Mouse (Mus musculus) heart, embryonic 16.5 days (tissue): ENCODE results near the gene Gabarapl2. TPM values are rescaled to one million over a fixed set of nuclear protein-coding genes. Genes with fewer than 3 reads are reported as not detected.
A peak's percentile ranks its signal among the peaks of the same experiment; 100 is the strongest.

Experiments
- ATAC-seq: fragments of 200-750 bp; cut with Nextera tagmentation; replicated peaks from 2 replicates; pipeline ENCODE4 v1.8.0; 2017; ENCODE audit warnings: moderate number of reproducible peaks; ENCODE audit not compliant: insufficient read depth, low FRiP score; ENCODE audit errors: extremely low read depth
- H3K27ac ChIP-seq: fragments of 300-500 bp; sonication (generic); 2 replicates; pipeline ENCODE4 v1.5.1; 2014; ENCODE audit warnings: mild to moderate bottlenecking, low read length, control low read depth, moderate library complexity
- H3K27me3 ChIP-seq: fragments of 300-500 bp; sonication (generic); 2 replicates; pipeline ENCODE4 v1.6.1; 2014; ENCODE audit warnings: low read length, mixed read lengths; ENCODE audit not compliant: control insufficient read depth, insufficient read depth
- H3K36me3 ChIP-seq: fragments of 300-500 bp; sonication (generic); 2 replicates; pipeline ENCODE4 v1.6.1; 2014; ENCODE audit not compliant: control insufficient read depth, insufficient read depth
- H3K4me1 ChIP-seq: fragments of 300-500 bp; sonication (generic); 2 replicates; pipeline ENCODE4 v1.6.1; 2014; ENCODE audit warnings: low read length, mixed read lengths; ENCODE audit not compliant: control insufficient read depth, insufficient read depth
- H3K4me2 ChIP-seq: fragments of 300-500 bp; sonication (generic); 2 replicates; pipeline ENCODE4 v1.6.1; 2014; ENCODE audit warnings: low read depth, mild to moderate bottlenecking, control low read depth, low read length
- H3K4me3 ChIP-seq: fragments of 300-500 bp; sonication (generic); 2 replicates; pipeline ENCODE4 v1.5.1; 2014; ENCODE audit warnings: mild to moderate bottlenecking, control low read depth, low read length
- H3K9ac ChIP-seq: fragments of 300-500 bp; sonication (generic); 2 replicates; pipeline ENCODE4 v1.6.1; 2014; ENCODE audit warnings: low read length, control low read depth
- H3K9me3 ChIP-seq: fragments of 300-500 bp; sonication (generic); replicated peaks from 2 replicates; pipeline ENCODE4 v1.6.1; 2016; ENCODE audit warnings: low read length; ENCODE audit not compliant: control insufficient read depth
- WGBS: fragments of 180-500 bp; shearing (Covaris S2); extraction: QIAGEN DNeasy Blood & Tissue Kit; methylation state at CpG from one replicate; pipeline ENCODE4 v1.1.7; 2014; 5-methylcytosine and 5-hydroxymethylcytosine counted together
- polyA plus RNA-seq: library from polyadenylated mRNA; unstranded; fragments of >200 nt; fragmentation: Nextera tagmentation; extraction: Ambion mirVana; gene quantifications from 2 replicates; pipeline ENCODE4 v1.2.1, GENCODE M21; 2015

Gabarapl2 gene
- polyA plus RNA-seq, 1 experiment from 2014 or later: 211 TPM

DNA sequence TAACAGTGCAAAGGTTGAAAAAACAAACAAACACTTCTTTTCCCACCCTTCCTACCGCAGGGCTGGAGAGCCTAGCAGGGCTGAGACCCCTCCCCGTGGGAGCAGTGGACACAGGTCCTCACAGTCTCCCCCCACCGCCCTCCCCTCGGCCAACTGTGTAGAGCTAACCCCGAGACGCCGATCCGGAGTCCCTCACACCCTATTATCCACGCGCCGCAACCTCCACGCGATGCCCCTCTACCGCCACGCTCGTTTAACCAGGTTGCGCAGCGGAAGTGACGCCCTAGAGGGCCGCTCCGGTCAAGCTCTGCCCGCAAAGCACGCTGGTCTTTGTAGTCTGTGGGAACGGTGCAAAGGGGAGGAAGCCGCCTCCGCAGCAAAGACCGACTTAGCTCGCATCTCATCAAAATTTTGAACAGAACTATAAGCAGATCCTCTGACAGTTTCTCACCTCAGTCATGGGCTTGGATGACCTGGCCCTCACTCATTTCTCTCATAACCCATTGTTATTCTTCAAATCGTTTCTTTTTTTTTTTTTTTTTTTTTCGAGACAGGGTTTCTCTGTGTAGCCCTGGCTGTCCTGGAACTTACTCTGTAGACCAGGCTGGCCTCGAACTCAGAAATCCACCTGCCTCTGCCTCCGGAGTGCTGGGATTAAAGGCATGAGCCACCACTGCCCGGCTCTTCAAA is 51.7 kb downstream of the Gabarapl2 start, which contains the start of gene Adat1:
Gene Adat1, minus strand, starts transcription at position 290 of the 690 bp plus-strand sequence.
- Histone ChIP-seq H3K9ac (peak within 1 kb of the TSS; percentile 89), H3K4me3 (peak within 1 kb of the TSS; percentile 80), H3K4me2 (peak within 1 kb of the TSS; percentile 78), H3K9me3 (no peaks in the 10 kb centered on the region), H3K36me3 (peaks cover 35% of the 10 kb centered on the region), H3K4me1 (peaks cover 6% of the 10 kb centered on the region), H3K27me3 (no peaks in the 10 kb centered on the region), H3K27ac (no peak within 1 kb of the TSS)
- peak; percentile 91 for ATAC-seq
- WGBS: 3% methylated on average over 32 of the region's 33 CpGs

DNA sequence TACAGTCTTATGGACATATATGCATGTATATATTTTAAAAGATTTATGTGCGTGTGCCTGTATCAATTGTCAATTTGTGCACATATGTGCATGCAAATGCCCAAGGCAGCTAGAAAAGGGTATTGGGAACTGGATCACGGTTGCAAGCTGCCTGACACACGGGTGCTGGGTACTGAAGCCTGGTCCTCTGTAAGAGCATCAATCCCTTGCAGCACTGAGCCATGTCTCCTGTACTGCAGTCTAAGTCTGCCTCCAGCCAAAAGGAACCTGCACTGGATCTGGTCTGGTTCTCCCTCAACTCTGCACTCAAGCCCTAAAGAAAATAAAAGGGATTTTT is 52.2 kb downstream of the Gabarapl2 start:
- H3K9ac ChIP-seq: no peak overlapping the region
- H3K4me1 ChIP-seq: peaks cover 6% of the 10 kb centered on the region
- ATAC-seq: no peak
- WGBS: 60% methylated on average over 3 of the region's 3 CpGs
- H3K9me3 ChIP-seq: no peaks in the 10 kb centered on the region
- H3K4me3 ChIP-seq: peak overlapping the region; percentile 80; the same call in 1 of the 2 replicates
- H3K27ac ChIP-seq: no peak overlapping the region
- no peaks in the 10 kb centered on the region for H3K27me3 ChIP-seq
- peaks cover 39% of the 10 kb centered on the region for H3K36me3 ChIP-seq
- H3K4me2 ChIP-seq: peak overlapping the region; percentile 78; the same call in 1 of the 2 replicates

Other genes starting within 250 kb of the Gabarapl2 start
- 0.17 and 2.1 TPM in 2 replicates for gene Ctrb1, start 249.7 kb upstream of the Gabarapl2 start, polyA plus RNA-seq
- 39.8 and 46.7 TPM in 2 replicates for gene Bcar1, start 196.9 kb upstream of the Gabarapl2 start, polyA plus RNA-seq
- gene Cfdp1, start 86.4 kb upstream of the Gabarapl2 start, polyA plus RNA-seq: 114 and 123 TPM in 2 replicates
- 3.4 and 3.8 TPM in 2 replicates for gene Tmem170, start 64.0 kb upstream of the Gabarapl2 start, polyA plus RNA-seq
- gene Chst5, start 30.3 kb upstream of the Gabarapl2 start, polyA plus RNA-seq: 0.41 and 1.4 TPM in 2 replicates
- 4.4 and 4.7 TPM in 2 replicates for gene Tmem231, start 6.8 kb upstream of the Gabarapl2 start, polyA plus RNA-seq
- 5.6 and 5.9 TPM in 2 replicates for gene Adat1, start 51.6 kb downstream of the Gabarapl2 start, polyA plus RNA-seq
- gene Kars, start 70.6 kb downstream of the Gabarapl2 start, polyA plus RNA-seq: 129 and 139 TPM in 2 replicates
- gene Terf2ip, start 70.7 kb downstream of the Gabarapl2 start, polyA plus RNA-seq: 17.7 and 19.2 TPM in 2 replicates
- gene Gm6793, start 74.3 kb downstream of the Gabarapl2 start, polyA plus RNA-seq: 0.20 and 0.60 TPM in 2 replicates